Mouse (Mus musculus) midbrain, embryonic 11.5 days (tissue): ENCODE data around the gene Bub3. TPM values are rescaled to one million over a fixed set of nuclear protein-coding genes. Genes with fewer than 3 reads are reported as not detected.

Experiments
- ATAC-seq: fragments of 200-750 bp; cut with Nextera tagmentation; 2 replicates; pipeline ENCODE4 v1.8.0; 2017; ENCODE audit warnings: moderate TSS enrichment, moderate library complexity; ENCODE audit not compliant: low FRiP score
- DNase-seq: peaks from one replicate; pipeline ENCODE4 v3.0.0; 2015; ENCODE audit warnings: low spot score; ENCODE audit errors: missing footprints
- H3K27ac ChIP-seq: fragments of 300-500 bp; sonication (generic); 2 replicates; pipeline ENCODE4 v1.5.1; 2014; ENCODE audit warnings: low read depth, low read length
- H3K27me3 ChIP-seq: fragments of 300-500 bp; sonication (generic); 2 replicates; pipeline ENCODE4 v1.6.1; 2014; ENCODE audit warnings: mild to moderate bottlenecking, low read length, moderate library complexity, mixed read lengths; ENCODE audit not compliant: control insufficient read depth, insufficient read depth
- H3K36me3 ChIP-seq: fragments of 300-500 bp; sonication (generic); 2 replicates; pipeline ENCODE4 v1.6.1; 2014; ENCODE audit warnings: mild to moderate bottlenecking, low read length, moderate library complexity, mixed read lengths; ENCODE audit not compliant: control insufficient read depth, insufficient read depth
- H3K4me1 ChIP-seq: fragments of 300-500 bp; sonication (generic); 2 replicates; pipeline ENCODE4 v1.6.1; 2014; ENCODE audit warnings: low read length; ENCODE audit not compliant: control insufficient read depth, insufficient read depth
- H3K4me2 ChIP-seq: fragments of 300-500 bp; sonication (generic); 2 replicates; pipeline ENCODE4 v1.6.1; 2014; ENCODE audit warnings: mild to moderate bottlenecking, moderate library complexity
- H3K4me3 ChIP-seq: fragments of 300-500 bp; sonication (generic); 2 replicates; pipeline ENCODE4 v1.5.1; 2014; ENCODE audit warnings: low read depth, low read length
- H3K9ac ChIP-seq: fragments of 300-500 bp; sonication (generic); 2 replicates; pipeline ENCODE4 v1.6.1; 2014; ENCODE audit warnings: low read length
- H3K9me3 ChIP-seq: fragments of 300-500 bp; sonication (generic); 2 replicates; pipeline ENCODE4 v1.6.1; 2016; ENCODE audit warnings: low read length; ENCODE audit not compliant: control insufficient read depth
- WGBS: fragments of 180-500 bp; shearing (Covaris S2); extraction: QIAGEN DNeasy Blood & Tissue Kit; methylation state at CpG from one replicate; pipeline ENCODE4 v1.1.7; 2014; 5-methylcytosine and 5-hydroxymethylcytosine counted together
- polyA plus RNA-seq: library from polyadenylated mRNA; unstranded; fragments of >200 nt; fragmentation: Nextera tagmentation; extraction: Ambion mirVana; gene quantifications from 2 replicates; pipeline ENCODE4 v1.2.1, GENCODE M21; 2014

Bub3 gene
- polyA plus RNA-seq, 1 experiment from 2014 or later: 275 TPM

DNA sequence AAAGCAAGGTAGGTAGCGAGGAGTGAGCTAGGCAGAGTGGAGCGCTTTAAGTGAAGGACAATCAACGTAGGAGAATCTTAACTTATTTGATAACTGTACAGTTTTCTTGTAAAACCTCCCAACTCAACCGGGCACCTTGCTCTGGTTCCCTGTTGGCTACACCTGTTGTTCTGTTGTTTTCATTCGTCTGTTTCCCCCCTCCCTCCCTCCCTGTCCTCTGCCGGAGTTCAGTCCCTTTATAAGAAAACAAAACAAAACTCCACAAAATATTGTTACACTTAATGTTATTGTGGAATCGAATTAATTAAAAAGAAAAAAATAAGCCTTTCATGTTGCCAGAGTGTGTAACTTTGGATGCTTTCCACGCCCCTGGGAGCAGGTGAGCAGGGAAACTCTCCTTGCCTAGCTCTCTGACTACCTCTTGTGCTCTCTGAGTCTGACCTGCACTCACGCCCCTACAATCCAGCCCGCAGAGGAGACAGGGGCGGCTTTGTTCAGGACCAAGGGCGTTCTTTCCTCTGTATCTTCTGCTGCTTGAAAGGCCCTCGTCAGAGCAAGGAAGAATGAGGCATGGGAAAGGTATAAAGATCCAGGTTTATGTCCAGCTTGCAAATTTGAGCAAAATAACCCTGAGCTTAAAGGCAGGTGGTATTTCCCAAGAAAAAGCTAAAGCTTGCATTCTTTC lies 14.2 kb upstream of the Bub3 start:
- H3K9ac ChIP-seq: no peak overlapping the region
- WGBS: 1% methylated on average over 13 of the region's 13 CpGs
- H3K36me3 ChIP-seq: no peaks in the 10 kb centered on the region

DNA sequence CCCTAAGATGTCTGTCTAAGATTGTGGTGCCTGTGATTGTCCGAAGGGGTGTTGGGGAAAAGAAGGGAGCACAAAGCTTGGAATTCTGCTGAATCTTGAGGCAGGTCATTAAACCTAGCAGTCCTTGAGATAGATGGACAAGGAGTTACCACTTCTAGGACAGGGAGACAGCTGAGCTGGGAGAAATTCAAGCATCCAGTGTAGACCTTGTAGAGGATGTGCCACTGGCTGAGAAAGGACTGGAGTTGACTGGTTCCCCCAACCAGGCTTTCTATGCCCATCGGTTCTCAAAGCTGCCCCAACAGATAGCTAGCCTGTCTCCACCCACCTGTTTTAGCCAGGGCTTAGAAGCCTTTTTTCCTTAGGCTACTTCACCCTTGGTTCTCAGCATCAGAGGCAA lies 13.6 kb upstream of the Bub3 start:
- no peak for ATAC-seq
- H3K27me3 ChIP-seq: peaks cover 99% of the 10 kb centered on the region
- H3K4me2 ChIP-seq: no peak overlapping the region
- H3K4me3 ChIP-seq: no peak overlapping the region
- no peak overlapping the region for H3K27ac ChIP-seq
- peaks cover 26% of the 10 kb centered on the region for H3K4me1 ChIP-seq
- no peaks in the 10 kb centered on the region for H3K36me3 ChIP-seq
- peak; percentile 93 for DNase-seq
- H3K9ac ChIP-seq: no peak overlapping the region
- WGBS: 0% methylated on average over 2 of the region's 2 CpGs
- H3K9me3 ChIP-seq: no peaks in the 10 kb centered on the region

More for the DNA sequence above, 14.2 kb upstream of the Bub3 start:
- Histone ChIP-seq H3K4me1 (peaks cover 26% of the 10 kb centered on the region), H3K27ac (no peak overlapping the region), H3K4me3 (no peak overlapping the region), H3K27me3 (peaks cover 99% of the 10 kb centered on the region), H3K4me2 (no peak overlapping the region), H3K9me3 (no peaks in the 10 kb centered on the region)
- peak; percentile 90 for DNase-seq
- ATAC-seq: no peak

DNA sequence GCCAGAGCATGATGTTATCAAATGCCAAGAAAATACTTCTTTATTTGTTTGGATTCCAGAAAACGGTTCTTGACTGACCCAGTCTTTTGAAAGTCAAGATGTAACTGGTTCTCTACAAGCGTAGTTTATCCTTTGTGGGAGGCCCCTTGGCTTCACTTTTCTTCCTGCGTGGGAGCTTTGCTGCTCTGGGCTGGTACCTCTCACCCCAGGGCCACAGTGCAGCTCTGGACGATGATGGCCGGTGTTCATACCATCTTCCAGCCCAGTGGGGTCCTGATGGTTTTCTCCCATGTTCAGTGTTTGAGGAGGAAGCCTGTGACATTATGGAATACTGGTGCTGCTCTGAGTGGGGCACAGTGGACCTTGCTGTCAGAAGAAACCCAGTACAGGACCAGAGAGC lies 12.5 kb upstream of the Bub3 start:
- no peaks in the 10 kb centered on the region for H3K9me3 ChIP-seq
- no peaks in the 10 kb centered on the region for H3K36me3 ChIP-seq
- no peak overlapping the region for H3K27ac ChIP-seq
- 3% methylated on average over 5 of the region's 5 CpGs for WGBS
- no peak overlapping the region for H3K9ac ChIP-seq
- no peak overlapping the region for H3K4me2 ChIP-seq
- H3K4me1 ChIP-seq: peaks cover 20% of the 10 kb centered on the region
- ATAC-seq (no peak), DNase-seq (peak; percentile 92)
- H3K4me3 ChIP-seq: no peak overlapping the region
- peaks cover 99% of the 10 kb centered on the region for H3K27me3 ChIP-seq

DNA sequence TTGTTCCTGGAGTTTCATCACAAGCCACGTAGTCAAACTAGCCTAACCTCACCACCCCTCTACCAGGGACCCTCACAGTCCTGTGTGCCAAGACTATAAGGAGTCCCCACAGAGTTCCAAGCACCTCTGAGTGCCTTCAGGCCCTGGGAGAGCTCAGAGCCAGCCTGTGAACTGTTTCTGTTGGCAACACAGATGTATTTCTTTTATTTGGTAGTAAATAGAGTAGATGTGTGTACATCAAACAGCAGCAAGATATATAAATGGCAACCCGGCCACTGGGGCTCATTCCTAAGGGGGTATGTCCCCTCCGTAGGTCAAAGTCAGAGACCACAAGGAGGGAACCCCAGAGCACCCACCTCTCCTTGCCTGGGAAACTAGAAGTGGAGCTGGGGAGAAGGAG lies 11.5 kb upstream of the Bub3 start, which contains the start of gene Hmx2:
Gene Hmx2, plus strand, starts transcription at position 301 of the 400 bp plus-strand sequence.
- Histone ChIP-seq H3K36me3 (no peaks in the 10 kb centered on the region), H3K27ac (no peak within 1 kb of the TSS), H3K4me1 (peaks cover 14% of the 10 kb centered on the region), H3K9ac (no peak within 1 kb of the TSS), H3K9me3 (no peaks in the 10 kb centered on the region), H3K4me3 (no peak within 1 kb of the TSS), H3K27me3 (peaks cover 99% of the 10 kb centered on the region), H3K4me2 (no peak within 1 kb of the TSS)
- DNase-seq (peak; percentile 89), ATAC-seq (no peak)
- WGBS: 3% methylated on average over 3 of the region's 3 CpGs

DNA sequence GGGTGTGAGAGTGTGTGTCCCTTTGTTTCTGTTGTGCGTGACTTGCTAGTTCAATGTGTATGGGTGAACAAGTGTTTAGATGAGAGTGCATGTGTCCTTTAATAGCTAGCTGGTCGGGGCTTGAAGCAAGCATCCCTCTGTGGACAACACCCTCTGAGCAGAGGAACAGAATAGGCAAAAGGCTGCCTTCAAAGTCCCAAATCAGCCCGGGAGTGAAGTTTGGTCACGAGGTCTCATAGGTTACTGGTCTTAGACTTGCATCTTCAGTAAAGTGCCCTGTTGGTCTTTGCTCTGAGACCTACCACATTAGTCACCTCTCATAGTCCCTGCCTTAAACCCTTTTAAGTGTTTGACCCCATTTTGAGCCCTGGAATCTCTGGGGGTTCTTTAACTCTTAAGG lies 8.6 kb upstream of the Bub3 start:
- H3K27ac ChIP-seq: no peak overlapping the region
- under 1% methylated on average over 4 of the region's 4 CpGs for whole genome bisulfite sequencing
- no peak overlapping the region for H3K9ac ChIP-seq
- H3K4me1 ChIP-seq: peaks cover 21% of the 10 kb centered on the region
- no peak for ATAC-seq
- H3K4me3 ChIP-seq: no peak overlapping the region
- DNase-seq: peak; percentile 95
- H3K9me3 ChIP-seq: no peaks in the 10 kb centered on the region
- H3K27me3 ChIP-seq: peaks cover 99% of the 10 kb centered on the region
- H3K4me2 ChIP-seq: no peak overlapping the region
- no peaks in the 10 kb centered on the region for H3K36me3 ChIP-seq

DNA sequence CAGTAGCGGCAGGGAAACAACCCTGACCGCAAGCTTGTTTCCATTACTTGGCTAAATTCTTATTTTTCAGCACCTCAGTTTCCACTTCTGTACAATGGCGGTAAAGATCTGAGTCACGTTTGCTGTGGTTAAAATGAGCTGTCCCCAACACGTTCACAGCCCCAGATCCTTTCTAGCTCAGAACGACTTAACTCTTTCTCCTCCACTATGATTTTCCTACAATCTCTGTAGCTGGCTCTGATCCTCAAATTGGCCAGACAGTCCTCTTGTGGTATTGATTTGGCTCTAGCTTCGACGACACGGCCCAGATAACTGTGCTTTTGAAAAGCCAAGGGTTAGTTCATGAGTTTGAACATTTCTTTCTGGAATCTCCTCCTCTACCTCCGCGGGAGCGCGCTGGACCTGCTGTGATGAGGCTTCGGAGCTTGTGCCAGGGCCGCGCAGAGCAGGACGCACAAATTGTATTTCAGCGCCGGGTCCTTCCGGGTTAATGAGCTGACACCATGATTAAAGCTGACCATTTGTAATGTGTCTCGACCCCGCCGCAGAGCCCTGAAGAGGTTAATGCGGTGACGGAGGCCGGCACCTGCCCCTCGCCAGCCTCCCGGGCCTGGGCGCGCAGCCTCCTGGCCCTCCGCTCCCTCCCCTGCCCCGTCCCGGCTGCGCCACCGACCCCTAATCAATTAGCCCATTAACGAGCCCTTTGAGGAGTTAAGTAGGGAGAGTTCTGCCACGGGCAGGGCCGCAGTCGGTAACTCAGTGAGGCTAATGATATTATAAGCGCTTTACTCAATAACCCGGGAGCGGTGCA lies 7.9 kb upstream of the Bub3 start:
- WGBS: under 1% methylated on average over 42 of the region's 42 CpGs
- no peaks in the 10 kb centered on the region for H3K36me3 ChIP-seq
- H3K4me1 ChIP-seq: peaks cover 26% of the 10 kb centered on the region
- peaks cover 99% of the 10 kb centered on the region for H3K27me3 ChIP-seq
- no peaks in the 10 kb centered on the region for H3K9me3 ChIP-seq
- ATAC-seq: no peak
- no peak overlapping the region for H3K9ac ChIP-seq
- peak; percentile 95 for DNase-seq
- no peak overlapping the region for H3K27ac ChIP-seq
- no peak overlapping the region for H3K4me3 ChIP-seq
- H3K4me2 ChIP-seq: no peak overlapping the region

DNA sequence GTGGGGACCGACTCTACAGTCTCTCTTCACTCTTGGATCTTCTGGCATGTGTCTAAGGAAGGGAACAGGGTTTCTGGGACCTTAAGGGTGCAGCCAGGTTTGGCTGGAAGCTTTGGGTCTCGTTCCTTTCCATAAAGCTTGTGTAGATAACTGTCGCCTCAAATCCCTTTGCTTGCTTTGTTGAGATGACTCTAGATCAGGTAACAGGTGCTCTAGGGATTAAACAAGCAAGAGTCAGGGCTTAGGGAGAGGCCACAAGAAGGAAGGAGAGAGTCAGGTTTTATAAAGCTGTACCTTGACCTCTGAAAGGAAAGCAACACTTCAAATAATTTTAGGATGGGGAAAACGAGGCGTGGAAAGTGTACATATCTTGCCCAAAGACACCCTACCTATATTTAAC lies 7.2 kb upstream of the Bub3 start:
- H3K4me1 ChIP-seq: peaks cover 28% of the 10 kb centered on the region
- WGBS: 0% methylated on average over 5 of the region's 5 CpGs
- H3K36me3 ChIP-seq: no peaks in the 10 kb centered on the region
- no peak overlapping the region for H3K9ac ChIP-seq
- no peaks in the 10 kb centered on the region for H3K9me3 ChIP-seq
- peak; percentile 93 for DNase-seq
- H3K27me3 ChIP-seq: peaks cover 99% of the 10 kb centered on the region
- no peak overlapping the region for H3K4me3 ChIP-seq
- no peak overlapping the region for H3K4me2 ChIP-seq
- no peak overlapping the region for H3K27ac ChIP-seq
- ATAC-seq: no peak

DNA sequence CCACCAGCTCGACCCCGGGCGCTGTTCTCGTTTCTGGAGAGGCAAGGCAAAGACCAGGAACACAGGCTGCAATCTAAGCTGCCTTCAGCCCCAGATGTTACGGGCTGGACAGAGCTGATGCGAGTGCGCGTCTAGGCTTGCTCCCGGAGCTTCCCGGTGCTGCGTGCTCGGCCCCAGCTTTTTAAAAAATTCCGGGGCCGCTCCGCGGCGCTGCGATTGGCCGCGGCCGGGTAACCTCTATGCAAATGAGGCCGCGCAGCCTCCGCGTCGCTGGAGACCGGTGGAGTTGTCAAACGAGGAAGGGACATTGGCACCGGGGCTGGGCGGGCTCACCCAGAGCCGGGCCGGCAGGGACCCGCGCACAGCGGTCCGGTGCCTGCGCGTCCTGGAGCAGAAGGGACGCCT lies 6.2 kb upstream of the Bub3 start:
- peak overlapping the region; percentile 63 for H3K4me2 ChIP-seq
- under 1% methylated on average over 39 of the region's 39 CpGs for WGBS
- no peaks in the 10 kb centered on the region for H3K9me3 ChIP-seq
- no peak overlapping the region for H3K9ac ChIP-seq
- no peak overlapping the region for H3K27ac ChIP-seq
- DNase-seq: peak; percentile 97
- H3K4me3 ChIP-seq: peak overlapping the region; percentile 37
- H3K4me1 ChIP-seq: peaks cover 28% of the 10 kb centered on the region
- ATAC-seq: peak; percentile 72
- H3K27me3 ChIP-seq: peaks cover 98% of the 10 kb centered on the region
- H3K36me3 ChIP-seq: no peaks in the 10 kb centered on the region
